Mouse (Mus musculus): ENCODE results near the gene Tmppe. TPM values are rescaled to one million over a fixed set of nuclear protein-coding genes. Genes with fewer than 3 reads are reported as not detected.
A peak's percentile ranks its signal among the peaks of the same experiment; 100 is the strongest.
"Not testable (repeated sequence)": the region's sequence is repeated elsewhere in the genome, so short reads cannot be mapped to it uniquely, and the experiment has no call there.

Gene Tmppe
- polyA plus RNA-seq (2015; fragmentation: Nextera tagmentation; extraction: Ambion mirVana), result 5.5 TPM in 2 replicates

GRCm38 (mm10) chr9:114400949-114401684, at the start of gene Tmppe, which contains the start of gene Glb1:
TSS of gene Tmppe (plus strand) at chr9:114401105.
TSS of gene Glb1 (plus strand) at chr9:114401076.
- TF ChIP-seq EP300 (IDR thresholded peaks at IDR 0.05), result no peak
- TF ChIP-seq CTCF (IDR thresholded peaks at IDR 0.05), result peak; percentile 60
- Histone ChIP-seq H3K4me2 (replicated peaks; ENCODE audit: low read depth, low read length) (peak within 1 kb of the TSS; percentile 79), H3K4me1 (ENCODE audit: insufficient read depth, low read depth, low read length) (peaks cover 4% of the 10 kb centered on the region; the same call in 1 of the 2 replicates), H3K9me3 (ENCODE audit: low read length) (no peaks in the 10 kb centered on the region), H3K27ac (ENCODE audit: low read length) (peak within 1 kb of the TSS; percentile 95), H3K4me3 (ENCODE audit: low read depth, low read length) (peak within 1 kb of the TSS; percentile 88), H3K36me3 (ENCODE audit: insufficient read depth, low read length) (peaks cover 4% of the 10 kb centered on the region; the same call in 1 of the 2 replicates), H3K27me3 (replicated peaks; ENCODE audit: insufficient read depth, low read length) (no peaks in the 10 kb centered on the region), H3K9ac (replicated peaks; ENCODE audit: low read depth) (peak within 1 kb of the TSS; percentile 89)
- peak; percentile 98 for ATAC-seq
- peak; percentile 93 for DNase-seq (ENCODE audit: low spot score)
- WGBS, result under 1% methylated on average over 67 of the region's 73 CpGs

DNA sequence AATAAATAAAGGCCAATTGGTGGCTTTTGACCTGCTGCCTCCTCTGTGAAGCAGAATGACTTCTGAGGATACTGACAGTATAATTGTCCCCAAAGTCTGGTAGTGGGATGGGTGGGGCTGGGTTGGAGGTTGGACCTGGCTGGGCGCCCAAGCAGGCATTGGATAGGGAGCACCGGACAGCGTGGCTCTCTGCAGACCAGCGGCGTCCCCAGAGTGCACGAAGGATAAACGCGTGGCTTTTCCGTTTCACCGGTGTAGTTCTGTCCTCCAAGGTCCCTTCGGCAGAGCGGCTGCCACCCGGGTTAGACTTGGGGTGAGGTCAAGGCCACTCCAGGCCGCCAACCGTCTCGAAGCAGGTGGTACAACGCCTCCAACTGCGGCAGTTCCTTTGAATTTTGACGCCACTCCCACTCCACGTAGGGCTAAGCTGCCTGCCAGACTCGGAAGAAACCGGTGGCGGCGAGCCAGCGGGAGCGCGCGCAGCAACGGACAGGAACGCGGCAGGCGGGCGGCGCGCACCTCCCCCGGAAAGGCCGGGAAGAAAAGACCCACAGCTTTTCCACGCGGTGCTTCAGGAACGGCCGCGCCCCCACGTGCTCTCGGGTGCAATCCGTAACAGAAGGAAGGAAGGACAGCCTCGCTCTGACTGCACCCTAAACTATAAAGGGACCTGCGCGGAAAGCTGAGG, 33.0 kb upstream of the Tmppe start:
- H3K9me3 ChIP-seq (ENCODE audit: low read length), result no peaks in the 10 kb centered on the region
- H3K4me2 ChIP-seq (replicated peaks; ENCODE audit: low read depth, low read length), result peak overlapping the region; percentile 84
- under 1% methylated on average over 48 of the region's 48 CpGs for WGBS

DNA sequence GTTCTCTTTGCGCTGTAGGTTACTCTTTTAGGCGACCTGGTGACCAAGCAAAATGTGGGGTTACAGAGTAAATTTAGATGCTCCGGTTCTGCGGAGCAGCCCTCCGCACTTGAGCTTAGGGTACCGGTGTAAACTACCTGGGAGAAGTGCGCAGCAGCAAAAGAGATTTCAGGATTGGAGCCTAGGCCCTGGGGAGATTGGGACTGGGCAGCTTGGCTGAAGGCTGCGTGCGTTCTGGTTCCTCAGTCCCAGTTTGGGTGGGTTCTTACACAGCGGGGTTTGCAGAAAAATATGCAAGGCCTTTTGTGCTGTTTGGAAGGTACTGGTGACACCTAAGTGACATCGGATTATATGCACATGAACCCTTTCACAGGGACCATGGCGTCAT, 32.4 kb upstream of the Tmppe start:
- Histone ChIP-seq H3K27me3 (replicated peaks; ENCODE audit: insufficient read depth, low read length) (no peaks in the 10 kb centered on the region), H3K9me3 (ENCODE audit: low read length) (no peaks in the 10 kb centered on the region), H3K4me3 (ENCODE audit: low read depth, low read length) (peak overlapping the region; percentile 39), H3K4me2 (replicated peaks; ENCODE audit: low read depth, low read length) (peak overlapping the region; percentile 84), H3K36me3 (ENCODE audit: insufficient read depth, low read length) (no peaks in the 10 kb centered on the region), H3K27ac (ENCODE audit: low read length) (no peak overlapping the region), H3K9ac (replicated peaks; ENCODE audit: low read depth) (no peak overlapping the region), H3K4me1 (ENCODE audit: insufficient read depth, low read depth, low read length) (no peaks in the 10 kb centered on the region)
- WGBS, result 13% methylated on average over 12 of the region's 12 CpGs
- ATAC-seq, result peak; percentile 10; the same call in 1 of the 2 replicates
- DNase-seq (ENCODE audit: low spot score), result no peak
- TF ChIP-seq CTCF (IDR thresholded peaks at IDR 0.05) (no peak), EP300 (IDR thresholded peaks at IDR 0.05) (no peak)

More for the DNA sequence above, 33.0 kb upstream of the Tmppe start:
- Histone ChIP-seq H3K4me3 (ENCODE audit: low read depth, low read length) (peak overlapping the region; percentile 39), H3K27me3 (replicated peaks; ENCODE audit: insufficient read depth, low read length) (no peaks in the 10 kb centered on the region), H3K9ac (replicated peaks; ENCODE audit: low read depth) (0 out of 2 replicates have a peak overlapping the region, but pooled peaks have one; percentile 8), H3K4me1 (ENCODE audit: insufficient read depth, low read depth, low read length) (no peaks in the 10 kb centered on the region), H3K36me3 (ENCODE audit: insufficient read depth, low read length) (no peaks in the 10 kb centered on the region), H3K27ac (ENCODE audit: low read length) (no peak overlapping the region)
- ATAC-seq, result peak; percentile 91
- TF ChIP-seq CTCF (IDR thresholded peaks at IDR 0.05), result no peak
- no peak for TF ChIP-seq EP300 (IDR thresholded peaks at IDR 0.05)
- peak; percentile 83 for DNase-seq (ENCODE audit: low spot score)

GRCm38 (mm10) chr9:114369389-114369788, 31.5 kb upstream of the Tmppe start:
- not testable (repeated sequence) for H3K9me3 ChIP-seq (ENCODE audit: low read length); H3K27me3 ChIP-seq (replicated peaks; ENCODE audit: insufficient read depth, low read length); H3K36me3 ChIP-seq (ENCODE audit: insufficient read depth, low read length); DNase-seq (ENCODE audit: low spot score); H3K4me3 ChIP-seq (ENCODE audit: low read depth, low read length); H3K4me2 ChIP-seq (replicated peaks; ENCODE audit: low read depth, low read length); H3K4me1 ChIP-seq (ENCODE audit: insufficient read depth, low read depth, low read length); ATAC-seq; H3K9ac ChIP-seq (replicated peaks; ENCODE audit: low read depth); H3K27ac ChIP-seq (ENCODE audit: low read length)
- TF ChIP-seq CTCF (IDR thresholded peaks at IDR 0.05), result peak; percentile 45
- 56% methylated on average over 5 of the region's 5 CpGs for WGBS

- not testable (repeated sequence) for H3K36me3 ChIP-seq (ENCODE audit: insufficient read depth, low read length); H3K4me3 ChIP-seq (ENCODE audit: low read depth, low read length); H3K27ac ChIP-seq (ENCODE audit: low read length); H3K9me3 ChIP-seq (ENCODE audit: low read length); H3K4me1 ChIP-seq (ENCODE audit: insufficient read depth, low read depth, low read length); H3K4me2 ChIP-seq (replicated peaks; ENCODE audit: low read depth, low read length); H3K27me3 ChIP-seq (replicated peaks; ENCODE audit: insufficient read depth, low read length); DNase-seq (ENCODE audit: low spot score); ATAC-seq; H3K9ac ChIP-seq (replicated peaks; ENCODE audit: low read depth)
- WGBS, result 15% methylated on average over 5 of the region's 5 CpGs
- TF ChIP-seq CTCF (IDR thresholded peaks at IDR 0.05), result peak; percentile 21; the same call in 1 of the 2 replicates
These were observed 29.2 kb upstream of the Tmppe start for GRCm38 (mm10) chr9:114371717-114372116.

GRCm38 (mm10) chr9:114375276-114375962, 25.5 kb upstream of the Tmppe start:
- no peak for ATAC-seq

More at GRCm38 (mm10) chr9:114375276-114375962, 25.5 kb upstream of the Tmppe start:
- no peak overlapping the region for H3K4me3 ChIP-seq (ENCODE audit: low read depth, low read length)
- no peaks in the 10 kb centered on the region for H3K4me1 ChIP-seq (ENCODE audit: insufficient read depth, low read depth, low read length)
- TF ChIP-seq EP300 (IDR thresholded peaks at IDR 0.05) (no peak), CTCF (IDR thresholded peaks at IDR 0.05) (no peak)
- H3K36me3 ChIP-seq (ENCODE audit: insufficient read depth, low read length), result no peaks in the 10 kb centered on the region; the same call in 1 of the 2 replicates
- H3K27ac ChIP-seq (ENCODE audit: low read length), result no peak overlapping the region
- H3K9ac ChIP-seq (replicated peaks; ENCODE audit: low read depth), result no peak overlapping the region
- H3K27me3 ChIP-seq (replicated peaks; ENCODE audit: insufficient read depth, low read length), result no peaks in the 10 kb centered on the region
- H3K9me3 ChIP-seq (ENCODE audit: low read length), result no peaks in the 10 kb centered on the region
- no peak overlapping the region for H3K4me2 ChIP-seq (replicated peaks; ENCODE audit: low read depth, low read length)
- 80% methylated on average over 10 of the region's 10 CpGs for WGBS
- no peak for DNase-seq (ENCODE audit: low spot score)

All from lung, postnatal 0 days (tissue).